Mouse (Mus musculus) lung, postnatal 14 days (tissue): ENCODE results near the gene Fem1a.
A peak's percentile ranks its signal among the peaks of the same experiment; 100 is the strongest.

Experiments
- DNase-seq: peaks from one replicate; pipeline ENCODE4 v3.0.0; 2021

Fem1a gene

GRCm38 (mm10) chr17:56279481-56280155, 23.0 kb downstream of the Fem1a start:
- DNase-seq, result no peak

- no peak for DNase-seq
Measured at GRCm38 (mm10) chr17:56281193-56281592, 24.6 kb downstream of the Fem1a start.

DNA sequence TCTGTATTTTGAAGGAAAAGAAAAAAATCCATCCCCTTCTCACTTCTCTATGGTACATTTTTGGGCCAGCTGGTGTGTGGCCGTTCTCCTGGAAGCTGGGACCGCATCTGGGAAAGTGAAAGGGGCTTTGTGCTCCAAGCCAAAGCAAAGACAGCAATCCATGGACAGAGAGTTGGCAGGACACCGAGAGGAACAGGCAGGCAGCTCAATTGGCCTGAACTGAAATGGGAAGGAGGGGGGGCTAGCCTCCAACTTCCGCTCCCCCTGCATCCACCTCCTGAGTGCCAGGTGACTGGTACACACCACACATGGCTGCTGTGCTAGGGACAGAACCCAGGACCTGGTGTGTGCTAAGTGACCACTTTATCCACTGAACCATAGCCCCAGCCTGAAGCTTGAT, 26.2 kb downstream of the Fem1a start:
- no peak for DNase-seq

DNA sequence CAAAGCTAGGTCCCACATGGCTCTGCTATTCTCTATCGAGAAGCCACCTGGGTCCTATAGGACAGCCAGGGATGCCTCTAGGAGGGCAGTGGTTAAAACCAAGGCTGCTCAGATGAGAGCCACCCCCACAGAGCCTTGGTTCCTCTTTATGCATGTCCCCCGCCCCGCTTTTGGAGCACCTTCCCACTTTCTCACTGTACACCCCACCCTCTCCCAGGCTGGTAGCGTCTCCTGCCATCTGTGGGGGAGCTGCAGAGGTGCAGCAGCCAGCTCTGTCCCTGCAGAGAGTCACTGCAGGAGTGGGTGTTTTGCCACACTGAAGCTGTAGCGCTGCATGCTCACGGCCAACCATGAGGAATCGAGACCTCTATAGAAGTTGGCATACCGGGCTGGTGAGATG, 26.7 kb downstream of the Fem1a start:
- DNase-seq, result no peak

DNA sequence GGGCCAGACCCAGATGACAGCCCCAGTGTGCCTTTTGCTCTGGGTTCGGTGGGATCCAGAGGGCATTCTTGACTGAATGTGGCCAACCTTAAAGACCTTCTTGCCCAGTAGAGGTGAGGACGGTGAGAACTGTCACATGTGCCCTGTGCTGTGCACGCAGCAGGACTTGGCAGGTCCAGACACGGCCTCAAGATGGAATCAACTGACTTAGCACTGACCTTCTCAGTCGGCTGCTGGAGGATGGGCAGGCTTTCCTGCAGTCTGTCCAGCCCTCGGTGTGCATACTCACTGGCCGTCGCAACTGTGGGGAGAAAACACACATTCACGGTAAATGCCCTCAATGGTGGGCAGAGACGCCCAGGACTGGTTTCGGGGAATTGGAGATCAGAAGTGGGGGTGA, 29.4 kb downstream of the Fem1a start:
- no peak for DNase-seq

- DNase-seq, result peak; percentile 58
Measured at GRCm38 (mm10) chr17:56287830-56288229, 31.2 kb downstream of the Fem1a start.

- no peak for DNase-seq
Measured at GRCm38 (mm10) chr17:56288866-56289265, 32.3 kb downstream of the Fem1a start.

DNA sequence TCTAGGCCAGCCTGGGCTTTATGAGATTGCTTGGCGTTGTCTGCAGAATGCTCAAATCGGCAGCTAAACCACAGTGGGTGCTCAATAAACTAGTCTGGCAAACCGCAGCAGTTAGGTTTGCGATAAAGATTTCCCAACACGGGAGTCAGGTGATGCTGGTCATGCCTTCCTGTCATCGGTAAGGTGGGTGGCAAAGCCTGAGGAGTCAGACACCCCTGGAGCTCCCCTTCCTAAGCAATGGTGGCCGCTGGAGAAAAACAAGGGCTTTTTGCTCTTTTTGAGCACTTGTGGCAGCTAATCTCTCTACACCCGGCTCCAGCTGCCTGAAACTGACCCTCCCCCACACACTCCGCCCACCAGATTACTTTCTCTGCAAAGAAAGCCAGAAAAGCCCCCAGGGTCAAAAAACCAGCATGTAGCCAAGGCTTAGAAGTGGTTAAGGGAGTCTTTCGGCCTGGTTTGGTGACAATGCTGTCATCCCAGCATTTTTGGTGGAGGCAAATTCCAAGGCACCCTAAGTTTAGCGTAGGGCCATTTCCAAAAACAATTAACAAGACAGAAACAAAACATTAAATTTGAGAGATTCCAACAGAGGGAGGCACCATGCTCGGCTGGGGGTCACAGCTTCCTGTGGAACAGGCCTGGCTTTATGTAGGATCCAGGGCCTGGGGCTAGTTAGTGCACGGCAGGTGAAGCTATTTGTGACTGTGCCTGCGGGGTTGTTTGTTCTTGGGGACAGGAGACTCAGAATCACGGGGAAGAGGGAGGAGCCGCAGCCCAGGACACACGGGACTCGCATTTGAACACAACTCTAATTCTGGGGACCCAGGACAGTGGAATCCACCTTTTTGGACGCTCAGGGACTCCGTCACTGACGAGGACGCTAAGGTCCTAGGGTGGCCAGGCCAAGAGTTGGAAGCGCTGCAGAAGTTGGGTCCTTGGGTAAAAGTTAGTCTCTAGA, 33.0 kb downstream of the Fem1a start:
- peak; percentile 55 for DNase-seq

GRCm38 (mm10) chr17:56290388-56291170, 34.0 kb downstream of the Fem1a start:
- peak; percentile 100 for DNase-seq

- peak; percentile 94 for DNase-seq
Measured at GRCm38 (mm10) chr17:56291171-56291511, 34.5 kb downstream of the Fem1a start.

- no peak for DNase-seq
Measured at GRCm38 (mm10) chr17:56291826-56292475, 35.3 kb downstream of the Fem1a start.

- DNase-seq, result no peak
Measured at GRCm38 (mm10) chr17:56292531-56293222, 36.1 kb downstream of the Fem1a start, which contains the start of gene Plin3. Gene Plin3 (minus strand): TSS chr17:56292873.

GRCm38 (mm10) chr17:56293291-56293690, 36.7 kb downstream of the Fem1a start:
- DNase-seq, result no peak

- no peak for DNase-seq
Measured at GRCm38 (mm10) chr17:56294241-56294640, 37.6 kb downstream of the Fem1a start.

DNA sequence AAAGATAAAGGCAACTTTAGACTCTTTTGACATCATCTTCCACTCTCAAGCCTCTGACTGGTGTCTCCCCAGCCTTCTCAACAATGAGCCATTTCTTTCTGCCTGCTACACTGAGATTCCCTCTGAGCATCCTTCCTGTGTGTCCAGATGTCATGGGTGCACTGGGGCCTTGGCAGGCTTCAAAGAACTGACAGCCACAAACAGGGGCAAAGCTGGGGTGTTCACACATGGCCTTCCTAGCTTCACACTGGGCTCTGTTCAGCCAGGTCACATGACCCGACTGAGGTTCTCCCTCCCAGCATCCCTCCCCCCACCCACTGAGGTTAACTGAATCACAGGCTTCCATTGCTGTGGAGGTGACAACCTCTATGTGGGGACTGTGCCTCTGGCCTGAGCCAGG, 39.6 kb downstream of the Fem1a start:
- DNase-seq, result no peak

DNA sequence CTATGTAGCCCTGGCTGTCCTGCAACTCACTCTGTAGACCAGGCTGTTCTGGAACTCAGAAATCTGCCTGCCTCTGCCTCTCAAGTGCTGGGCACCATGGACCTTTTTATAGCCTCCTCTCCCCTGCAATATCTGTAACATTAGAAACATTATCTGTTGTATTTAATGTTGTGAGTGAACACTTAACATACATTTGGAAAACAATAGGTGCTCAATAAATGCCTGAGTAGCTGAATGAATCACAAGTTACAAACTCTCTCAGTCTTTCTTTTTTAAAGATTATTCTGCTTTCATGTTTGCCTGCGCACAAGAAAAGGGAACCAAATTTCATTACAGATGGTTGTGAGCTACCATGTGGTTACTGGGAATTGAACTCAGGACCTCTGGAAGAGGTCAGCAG, 41.6 kb downstream of the Fem1a start:
- DNase-seq, result no peak

DNA sequence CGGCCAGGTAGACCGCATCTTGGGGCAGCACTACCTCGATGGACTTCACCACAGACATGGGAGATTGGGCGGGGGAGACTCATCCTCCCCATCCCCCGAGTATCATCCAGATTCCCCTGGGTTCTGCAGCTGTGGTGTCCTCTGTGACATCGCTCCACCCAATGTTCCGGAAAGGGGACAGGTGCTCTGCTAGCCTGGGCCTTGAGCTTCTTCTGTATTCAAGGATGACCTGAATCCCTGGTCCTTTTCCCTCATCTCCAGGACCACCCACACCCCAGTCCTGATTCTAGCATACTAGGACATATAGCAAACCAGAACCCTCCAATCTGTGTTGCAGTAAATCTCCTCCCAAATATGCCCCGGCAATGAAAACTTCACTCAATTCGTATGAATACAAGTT, 43.6 kb downstream of the Fem1a start, which contains the start of gene Arrdc5:
Gene Arrdc5, minus strand, starts transcription at position 101 of the 400 bp plus-strand sequence.
- DNase-seq, result no peak

DNA sequence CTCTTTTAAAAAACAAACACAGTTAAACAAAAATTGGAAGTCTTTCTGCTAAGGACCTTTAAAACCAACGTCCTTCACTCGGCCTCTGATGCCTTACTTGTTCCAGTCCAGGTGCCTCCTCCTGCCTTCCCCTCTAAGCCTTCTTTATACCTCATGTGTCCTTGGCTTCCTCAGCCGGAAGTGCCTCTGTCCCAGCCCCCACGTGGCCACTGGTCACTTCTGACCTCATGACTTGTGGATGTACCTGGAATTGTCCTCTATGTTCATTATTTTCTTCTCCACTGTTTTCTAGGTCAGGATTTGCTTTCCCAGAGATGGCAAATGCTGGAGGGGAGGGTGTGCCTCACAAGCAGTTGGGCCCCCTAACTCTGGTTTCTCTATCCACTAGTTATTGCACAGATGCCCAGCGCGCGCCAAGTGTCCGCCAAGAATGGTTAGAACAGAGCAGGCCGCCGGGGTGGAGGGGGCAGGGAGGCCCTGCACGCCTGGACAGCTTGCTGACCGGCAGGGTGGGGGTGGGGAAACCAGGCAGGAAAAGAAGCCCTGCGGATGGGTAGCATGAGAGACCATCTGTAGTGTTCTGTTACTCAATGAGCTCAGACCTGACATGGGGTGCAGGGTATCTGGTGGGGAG, 45.9 kb downstream of the Fem1a start:
- DNase-seq, result no peak

GRCm38 (mm10) chr17:56303160-56303846, 46.7 kb downstream of the Fem1a start, which contains the start of gene Uhrf1:
Gene Uhrf1 (plus strand): TSS chr17:56303321.
- DNase-seq, result peak; percentile 67

DNA sequence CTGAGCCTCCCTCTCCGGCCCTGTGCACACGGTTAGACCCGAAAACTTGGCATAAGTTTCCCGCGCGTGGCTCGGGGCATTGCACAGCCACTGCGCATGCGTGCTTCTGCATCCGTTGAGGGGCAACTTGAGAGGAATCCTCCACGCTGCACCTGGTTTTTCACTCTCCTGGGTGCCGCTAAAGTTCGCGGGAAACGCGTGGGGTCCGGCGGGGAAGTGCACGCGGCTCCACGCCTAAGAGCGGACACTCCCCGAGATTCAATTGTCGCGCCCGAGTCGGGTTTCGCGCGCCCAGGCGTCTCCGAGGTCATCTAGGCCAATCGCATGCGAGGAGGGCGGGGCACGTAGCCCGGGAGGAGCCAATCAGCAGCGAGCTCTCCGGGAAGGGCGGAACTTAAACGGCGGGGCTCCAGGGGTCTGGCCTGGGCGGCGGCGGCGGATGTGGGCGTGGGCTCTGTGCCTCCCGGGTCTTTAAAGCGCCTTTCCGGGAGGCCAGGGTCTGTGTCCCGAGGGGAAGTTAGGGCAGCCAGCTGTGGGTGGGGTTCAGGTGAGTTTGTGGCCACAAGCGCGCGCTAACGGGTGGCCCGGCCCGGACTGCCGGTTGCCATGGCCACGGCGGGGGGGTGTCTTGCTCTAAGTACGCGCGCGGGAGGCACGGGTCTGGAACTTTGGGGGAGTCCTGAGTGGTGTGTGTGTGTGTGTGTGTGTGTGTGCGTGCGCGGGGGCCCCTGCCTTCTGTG, 47.4 kb downstream of the Fem1a start:
- DNase-seq, result peak; percentile 97
